In genomic region chr3:96561946-96562681, GRCm38 (mm10) we compare ENCODE assay signal across 8 mouse cellular contexts. TPM values are rescaled to one million over a fixed set of nuclear protein-coding genes. Genes with fewer than 3 reads are reported as not detected.
DNase-seq lines count a peak whose midpoint lies in the region; ATAC-seq lines count a peak whose summit lies in the region.

No protein-coding gene starts in this region.

- H3K9me3 ChIP-seq in midbrain, embryonic 12.5 days: no peaks in the 10 kb centered on the region
- no peaks in the 10 kb centered on the region for H3K9me3 ChIP-seq in midbrain, embryonic 11.5 days (ENCODE audit: control insufficient read depth, low read length)
- H3K9me3 ChIP-seq in kidney, embryonic 14.5 days (ENCODE audit: control insufficient read depth, low read length): no peaks in the 10 kb centered on the region

- ATAC-seq in midbrain, embryonic 12.5 days (ENCODE audit: low FRiP score, low read depth): no peak
- ATAC-seq in midbrain, embryonic 11.5 days (ENCODE audit: low FRiP score): no peak
- ATAC-seq in kidney, embryonic 14.5 days (ENCODE audit: low FRiP score, low TSS enrichment): no peak

- 60% methylated on average over 10 of the region's 10 CpGs for WGBS in midbrain, embryonic 12.5 days
- WGBS in midbrain, embryonic 11.5 days: 69% methylated on average over 10 of the region's 10 CpGs
- WGBS in kidney, embryonic 14.5 days: 36% methylated on average over 10 of the region's 10 CpGs

- no peak overlapping the region for H3K4me2 ChIP-seq in midbrain, embryonic 12.5 days (replicated peaks)
- H3K4me2 ChIP-seq in midbrain, embryonic 11.5 days: no peak overlapping the region
- peak overlapping the region; percentile 81 for H3K4me2 ChIP-seq in kidney, embryonic 14.5 days (replicated peaks; ENCODE audit: low read depth, low read length)

- no peak overlapping the region for H3K4me3 ChIP-seq in midbrain, embryonic 12.5 days
- no peak overlapping the region for H3K4me3 ChIP-seq in midbrain, embryonic 11.5 days (ENCODE audit: low read depth, low read length)
- H3K4me3 ChIP-seq in kidney, embryonic 14.5 days (ENCODE audit: low read length): peak overlapping the region; percentile 79; the same call in 1 of the 2 replicates

- H3K9ac ChIP-seq in midbrain, embryonic 12.5 days (replicated peaks): no peak overlapping the region
- H3K9ac ChIP-seq in midbrain, embryonic 11.5 days (ENCODE audit: low read length): no peak overlapping the region
- peak overlapping the region; percentile 19; the same call in 1 of the 2 replicates for H3K9ac ChIP-seq in kidney, embryonic 14.5 days (ENCODE audit: low read depth, low read length)

- no peak for DNase-seq in midbrain, embryonic 11.5 days (ENCODE audit: low spot score, missing footprints)
- DNase-seq in gastrocnemius, adult 8-10 months (ENCODE audit: low spot score in 2 of 2): peak; percentile 57 to 65
- peak; percentile 93 for DNase-seq in skeletal muscle tissue, adult 2 months (ENCODE audit: low read depth, low spot score)
- no peak for DNase-seq in thymus, postnatal 4 days
- DNase-seq in left cerebral cortex, adult 11 months (ENCODE audit: low spot score): no peak
- no peak for DNase-seq in frontal cortex, postnatal 25 days (ENCODE audit: low spot score in 2 of 2)

- H3K36me3 ChIP-seq in midbrain, embryonic 12.5 days: peaks cover 23% of the 10 kb centered on the region
- H3K36me3 ChIP-seq in midbrain, embryonic 11.5 days (ENCODE audit: control insufficient read depth, insufficient read depth, low read length): 0 out of 2 replicates have a peak, but pooled peaks cover 7% of the 10 kb centered on the region
- H3K36me3 ChIP-seq in kidney, embryonic 14.5 days (ENCODE audit: control insufficient read depth, insufficient read depth, low read length): peaks cover 24% of the 10 kb centered on the region

- H3K27me3 ChIP-seq in midbrain, embryonic 12.5 days: no peaks in the 10 kb centered on the region
- H3K27me3 ChIP-seq in midbrain, embryonic 11.5 days (ENCODE audit: control insufficient read depth, insufficient read depth, low read length): no peaks in the 10 kb centered on the region
- H3K27me3 ChIP-seq in kidney, embryonic 14.5 days (ENCODE audit: control insufficient read depth, insufficient read depth, low read length): no peaks in the 10 kb centered on the region

- 0 out of 2 replicates have a peak overlapping the region, but pooled peaks have one; percentile 30 for H3K27ac ChIP-seq in midbrain, embryonic 12.5 days (replicated peaks)
- H3K27ac ChIP-seq in midbrain, embryonic 11.5 days (ENCODE audit: low read depth, low read length): no peak overlapping the region
- H3K27ac ChIP-seq in kidney, embryonic 14.5 days (ENCODE audit: low read depth, low read length): peak overlapping the region; percentile 68

- H3K4me1 ChIP-seq in midbrain, embryonic 12.5 days: peaks cover 33% of the 10 kb centered on the region
- peaks cover 16% of the 10 kb centered on the region; the same call in 1 of the 2 replicates for H3K4me1 ChIP-seq in midbrain, embryonic 11.5 days (ENCODE audit: control insufficient read depth, insufficient read depth, low read length)
- peaks cover 38% of the 10 kb centered on the region for H3K4me1 ChIP-seq in kidney, embryonic 14.5 days (ENCODE audit: control insufficient read depth, insufficient read depth, low read length)

RNA-seq across cellular contexts. Expression of gene Txnip, which starts 4.4 kb away (rescaled TPM):
- 52.7 and 53.6 TPM in 2 replicates for polyA plus RNA-seq in midbrain, embryonic 12.5 days (2016; fragmentation: Nextera tagmentation; extraction: Ambion mirVana)
- polyA plus RNA-seq in midbrain, embryonic 11.5 days (2014; fragmentation: Nextera tagmentation; extraction: Ambion mirVana): 54.0 and 55.9 TPM in 2 replicates
- 100 to 1,000 TPM; 365 to 573 (median 474) TPM for total RNA-seq in gastrocnemius, adult 8-10 months (2022)
- 91.1 and 148 TPM in 2 replicates for polyA plus RNA-seq in kidney, embryonic 14.5 days (2014; fragmentation: Nextera tagmentation; extraction: Ambion mirVana)

RNA-seq across cellular contexts. Expression of gene Gm16253, which starts 14.7 kb away (rescaled TPM):
- 1.6 and 2.0 TPM in 2 replicates for polyA plus RNA-seq in midbrain, embryonic 12.5 days (2016; fragmentation: Nextera tagmentation; extraction: Ambion mirVana)
- 0.36 and 0.43 TPM in 2 replicates for polyA plus RNA-seq in midbrain, embryonic 11.5 days (2014; fragmentation: Nextera tagmentation; extraction: Ambion mirVana)
- total RNA-seq in gastrocnemius, adult 8-10 months (2022): 1 to 10 TPM in 3 of 4 experiments, not detected in 1; 1.2 to 1.5 (median 1.2) TPM
- 0.72 and 1.3 TPM in 2 replicates for polyA plus RNA-seq in kidney, embryonic 14.5 days (2014; fragmentation: Nextera tagmentation; extraction: Ambion mirVana)

RNA-seq across cellular contexts. Expression of gene Polr3gl, which starts 31.9 kb away (rescaled TPM):
- polyA plus RNA-seq in midbrain, embryonic 12.5 days (2016; fragmentation: Nextera tagmentation; extraction: Ambion mirVana): 35.8 and 44.3 TPM in 2 replicates
- 12.1 and 14.7 TPM in 2 replicates for polyA plus RNA-seq in midbrain, embryonic 11.5 days (2014; fragmentation: Nextera tagmentation; extraction: Ambion mirVana)
- total RNA-seq in gastrocnemius, adult 8-10 months (2022): 10 to 100 TPM; 39.8 to 59.8 (median 51.8) TPM
- 18.0 and 22.3 TPM in 2 replicates for polyA plus RNA-seq in kidney, embryonic 14.5 days (2014; fragmentation: Nextera tagmentation; extraction: Ambion mirVana)

RNA-seq across cellular contexts. Expression of gene Ankrd34a, which starts 34.3 kb away (rescaled TPM):
- polyA plus RNA-seq in midbrain, embryonic 12.5 days (2016; fragmentation: Nextera tagmentation; extraction: Ambion mirVana): 2.6 and 2.7 TPM in 2 replicates
- polyA plus RNA-seq in midbrain, embryonic 11.5 days (2014; fragmentation: Nextera tagmentation; extraction: Ambion mirVana): 1.5 and 2.0 TPM in 2 replicates
- total RNA-seq in gastrocnemius, adult 8-10 months (2022): 1 to 10 TPM in 2 of 4 experiments, under 1 TPM in 2; 0.64 to 1.6 (median 1.1) TPM
- polyA plus RNA-seq in kidney, embryonic 14.5 days (2014; fragmentation: Nextera tagmentation; extraction: Ambion mirVana): 1.8 and 2.4 TPM in 2 replicates

RNA-seq across cellular contexts. Expression of gene Hfe2, which starts 37.1 kb away (rescaled TPM):
- 0.89 and 1.0 TPM in 2 replicates for polyA plus RNA-seq in midbrain, embryonic 12.5 days (2016; fragmentation: Nextera tagmentation; extraction: Ambion mirVana)
- 1.3 and 1.7 TPM in 2 replicates for polyA plus RNA-seq in midbrain, embryonic 11.5 days (2014; fragmentation: Nextera tagmentation; extraction: Ambion mirVana)
- total RNA-seq in gastrocnemius, adult 8-10 months (2022): 100 to 1,000 TPM; 562 to 917 (median 709) TPM
- polyA plus RNA-seq in kidney, embryonic 14.5 days (2014; fragmentation: Nextera tagmentation; extraction: Ambion mirVana): 0.20 and 0.30 TPM in 2 replicates

Comparison
In these comparisons a context has a peak if more than half of its experiments do, and no peak if none do; other contexts are left out.
1. DNase-seq: peak in gastrocnemius, adult 8-10 months (2 of 2) and skeletal muscle tissue, adult 2 months (single experiment); none in midbrain, embryonic 11.5 days (single experiment), thymus, postnatal 4 days (single experiment), left cerebral cortex, adult 11 months (single experiment) and frontal cortex, postnatal 25 days (0 of 2).